Mouse (Mus musculus) heart, embryonic 10.5 days (tissue): ENCODE data around the gene Wwc1. TPM values are rescaled to one million over a fixed set of nuclear protein-coding genes. Genes with fewer than 3 reads are reported as not detected.

Experiments used
- DNase-seq: peaks from one replicate; pipeline ENCODE4 v3.0.0-alpha.2; 2017; ENCODE audit warnings: low spot score
- H3K27ac ChIP-seq: fragments of 300-500 bp; sonication (generic); 2 replicates; pipeline ENCODE4 v1.5.1; 2016; ENCODE audit warnings: mild to moderate bottlenecking
- H3K27me3 ChIP-seq: fragments of 300-500 bp; sonication (generic); 2 replicates; pipeline ENCODE4 v1.6.1; 2016; ENCODE audit warnings: mild to moderate bottlenecking; ENCODE audit not compliant: poor library complexity, insufficient read depth, severe bottlenecking
- H3K36me3 ChIP-seq: fragments of 300-500 bp; sonication (generic); 2 replicates; pipeline ENCODE4 v1.6.1; 2016; ENCODE audit warnings: mild to moderate bottlenecking, moderate library complexity
- H3K4me1 ChIP-seq: fragments of 300-500 bp; sonication (generic); 2 replicates; pipeline ENCODE4 v1.6.1; 2016; ENCODE audit warnings: mild to moderate bottlenecking
- H3K4me3 ChIP-seq: fragments of 300-500 bp; sonication (generic); 2 replicates; pipeline ENCODE4 v1.5.1; 2016; ENCODE audit warnings: mild to moderate bottlenecking, moderate library complexity
- H3K9me3 ChIP-seq: fragments of 300-500 bp; sonication (generic); 2 replicates; pipeline ENCODE4 v1.6.1; 2016; ENCODE audit warnings: mild to moderate bottlenecking, moderate library complexity
- WGBS: fragments of 180-500 bp; shearing (Covaris S2); methylation state at CpG from one replicate; pipeline ENCODE4 v1.1.7; 2016; 5-methylcytosine and 5-hydroxymethylcytosine counted together
- polyA plus RNA-seq: library from polyadenylated mRNA; unstranded; fragments of >200 nt; fragmentation: Nextera tagmentation; extraction: Ambion mirVana; gene quantifications from 2 replicates; pipeline ENCODE4 v1.2.1, GENCODE M21; 2016

Wwc1 gene
- polyA plus RNA-seq, 1 experiment from 2014 or later, result 3.9 TPM

DNA sequence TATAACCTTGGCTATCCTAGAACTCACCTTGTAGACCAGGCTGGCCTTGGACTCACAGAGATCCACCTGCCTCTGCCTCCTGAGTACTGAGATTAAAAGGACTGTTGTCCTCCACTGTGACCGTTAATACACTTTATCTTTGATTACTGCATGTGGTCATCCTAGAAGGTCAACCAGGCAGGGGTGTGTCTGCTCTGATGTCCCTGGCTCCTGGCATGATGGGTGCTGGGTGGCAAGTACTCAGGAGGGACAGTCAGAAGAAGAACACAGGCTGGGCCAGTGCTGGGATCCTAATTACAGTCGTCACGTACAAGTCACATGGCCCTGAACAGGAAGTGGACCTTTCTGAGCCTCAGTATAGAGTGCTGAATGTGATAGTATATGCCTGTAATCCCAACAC lies 38.7 kb downstream of the Wwc1 start:
- Histone ChIP-seq H3K36me3 (no peaks in the 10 kb centered on the region), H3K4me1 (peaks cover 2% of the 10 kb centered on the region; the same call in 1 of the 2 replicates)
- WGBS, result 66% methylated on average over 3 of the region's 3 CpGs

DNA sequence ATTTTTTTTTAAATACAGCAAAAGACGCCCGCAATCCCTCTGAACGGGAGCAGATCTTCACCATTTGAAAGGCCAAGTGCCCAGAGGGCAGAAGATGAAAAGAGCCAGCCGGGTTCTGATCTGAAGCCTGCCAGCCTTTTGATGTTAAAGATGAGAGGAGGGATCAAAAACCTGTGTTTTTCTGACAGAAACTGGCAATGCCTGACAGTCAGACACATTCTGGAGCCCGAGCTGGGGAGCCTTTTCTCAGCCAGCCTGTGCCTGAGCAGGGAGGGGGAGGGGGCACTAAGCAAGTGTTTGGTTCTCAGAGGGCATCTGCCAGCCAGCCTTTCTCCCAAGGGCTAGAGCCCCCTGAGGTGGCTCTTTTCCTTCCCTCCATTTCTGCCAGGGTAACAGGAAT lies 39.3 kb downstream of the Wwc1 start:
- Histone ChIP-seq H3K36me3 (no peaks in the 10 kb centered on the region), H3K27ac (no peak overlapping the region), H3K27me3 (no peaks in the 10 kb centered on the region), H3K4me3 (no peak overlapping the region), H3K9me3 (no peaks in the 10 kb centered on the region), H3K4me1 (peaks cover 2% of the 10 kb centered on the region; the same call in 1 of the 2 replicates)
- 69% methylated on average over 5 of the region's 5 CpGs for WGBS
- DNase-seq, result no peak

More for the DNA sequence above, 38.7 kb downstream of the Wwc1 start:
- Histone ChIP-seq H3K9me3 (no peaks in the 10 kb centered on the region), H3K4me3 (no peak overlapping the region), H3K27me3 (no peaks in the 10 kb centered on the region), H3K27ac (no peak overlapping the region)
- DNase-seq, result no peak

DNA sequence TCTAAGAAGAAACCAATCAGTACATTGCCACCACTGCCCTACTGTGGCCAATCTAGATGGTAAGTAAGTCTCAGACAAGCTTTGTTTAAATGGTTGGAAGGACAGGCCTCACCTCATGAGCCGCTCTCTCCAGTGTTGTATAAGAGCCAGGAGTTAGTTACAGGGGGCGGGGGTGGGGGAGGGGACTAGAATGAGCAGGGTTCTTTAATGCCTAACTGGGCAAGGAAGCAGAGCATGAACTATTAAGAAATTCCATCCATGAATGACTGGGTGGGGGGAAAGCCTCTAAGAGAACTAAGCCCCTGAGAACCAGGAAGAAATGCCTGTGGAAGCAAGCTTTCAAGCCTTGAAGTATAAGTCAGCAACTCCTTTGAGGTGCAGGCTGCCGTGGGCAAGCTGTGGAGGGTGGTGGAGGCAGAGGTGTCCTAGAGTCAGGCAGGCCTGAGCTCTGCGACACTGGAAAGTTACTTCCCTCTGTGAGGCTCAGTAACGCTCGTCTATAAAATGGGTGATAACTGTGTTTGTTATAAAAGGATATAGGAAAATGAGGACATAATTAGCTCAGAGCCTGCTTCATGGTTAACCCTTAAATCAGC lies 41.4 kb downstream of the Wwc1 start:
- no peaks in the 10 kb centered on the region for H3K27me3 ChIP-seq
- no peak overlapping the region for H3K27ac ChIP-seq
- H3K4me3 ChIP-seq, result no peak overlapping the region
- WGBS, result 73% methylated on average over 6 of the region's 6 CpGs
- peaks cover 6% of the 10 kb centered on the region for H3K4me1 ChIP-seq
- H3K36me3 ChIP-seq, result no peaks in the 10 kb centered on the region
- no peaks in the 10 kb centered on the region for H3K9me3 ChIP-seq
- no peak for DNase-seq

DNA sequence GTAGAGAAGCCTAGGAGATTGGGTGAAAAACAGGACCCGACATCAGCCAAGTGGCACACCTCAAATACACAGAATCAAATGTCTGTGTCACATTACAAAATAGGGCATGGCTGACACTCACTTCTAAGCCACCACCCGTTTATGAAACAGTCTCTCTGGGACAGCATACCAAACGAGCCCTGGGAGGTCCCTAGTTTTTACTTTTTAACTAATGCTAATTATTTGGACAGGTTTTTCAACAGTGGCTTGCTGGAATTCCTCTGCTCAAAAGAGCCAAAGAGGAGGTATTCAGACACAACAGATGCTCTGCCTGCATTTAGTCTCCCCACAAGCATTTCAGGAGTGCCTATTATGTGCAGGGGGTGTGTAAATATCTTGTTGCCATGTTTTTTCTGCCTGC lies 44.7 kb downstream of the Wwc1 start:
- Histone ChIP-seq H3K36me3 (no peaks in the 10 kb centered on the region), H3K4me3 (no peak overlapping the region), H3K4me1 (peaks cover 21% of the 10 kb centered on the region), H3K9me3 (no peaks in the 10 kb centered on the region), H3K27me3 (no peaks in the 10 kb centered on the region), H3K27ac (no peak overlapping the region)
- WGBS, result 58% methylated on average over 3 of the region's 3 CpGs
- no peak for DNase-seq

DNA sequence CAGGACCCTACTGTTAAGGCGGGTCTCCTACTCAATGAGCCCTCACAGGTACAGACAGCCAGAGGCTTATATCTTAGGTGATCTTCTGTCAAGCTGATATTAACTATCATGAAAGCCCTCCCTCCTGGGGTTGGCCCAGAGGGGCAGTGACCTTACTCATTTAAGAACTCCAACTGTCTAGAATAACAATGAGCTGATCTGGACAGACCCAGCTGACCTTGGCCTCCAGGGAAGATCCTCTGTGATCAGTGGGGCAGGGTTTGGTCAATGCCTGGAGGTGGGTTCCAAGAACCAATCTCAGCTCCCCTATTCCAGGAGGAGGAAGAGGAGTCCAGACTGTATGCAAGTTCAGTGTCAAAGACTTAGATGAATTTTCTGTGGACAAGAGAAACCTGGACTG lies 45.2 kb downstream of the Wwc1 start:
- no peak for DNase-seq
- H3K27me3 ChIP-seq, result no peaks in the 10 kb centered on the region
- peaks cover 23% of the 10 kb centered on the region for H3K4me1 ChIP-seq
- H3K9me3 ChIP-seq, result no peaks in the 10 kb centered on the region
- H3K4me3 ChIP-seq, result no peak overlapping the region
- no peak overlapping the region for H3K27ac ChIP-seq
- H3K36me3 ChIP-seq, result no peaks in the 10 kb centered on the region
- 75% methylated on average over 1 of the region's 1 CpGs for WGBS

DNA sequence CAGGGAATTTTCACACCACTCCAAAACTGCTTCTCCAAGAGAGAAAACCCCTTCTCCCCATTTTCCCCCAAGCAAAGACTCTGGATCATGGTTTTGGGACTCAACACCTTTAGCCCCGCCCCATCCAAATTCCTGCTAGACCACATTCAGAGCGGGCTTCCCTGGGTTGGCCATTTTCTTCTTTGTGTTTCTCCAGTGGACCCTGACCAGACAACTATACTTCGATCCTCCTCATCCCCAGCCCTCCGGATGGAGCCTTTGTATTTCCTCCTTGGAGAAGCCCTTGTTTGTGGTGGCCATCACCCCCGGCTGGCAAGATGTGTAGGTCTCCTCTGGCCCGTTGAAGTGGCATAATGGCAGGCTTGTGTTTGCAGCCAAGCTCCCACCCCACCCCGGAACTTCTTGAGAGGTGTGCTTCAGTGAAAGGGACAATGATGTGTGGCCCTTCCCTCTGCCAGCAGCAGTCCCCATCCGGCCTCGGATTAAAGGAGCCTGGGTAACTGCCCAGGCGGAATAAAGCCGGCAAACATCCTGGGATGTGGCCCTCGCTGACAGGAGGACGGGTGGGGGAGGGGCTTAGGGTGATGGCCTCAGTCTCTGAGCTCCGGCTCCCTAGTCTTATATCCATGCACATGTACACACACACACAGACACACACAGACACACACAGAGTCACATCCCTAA lies 46.8 kb downstream of the Wwc1 start:
- Histone ChIP-seq H3K9me3 (no peaks in the 10 kb centered on the region), H3K4me1 (peaks cover 23% of the 10 kb centered on the region), H3K27me3 (no peaks in the 10 kb centered on the region), H3K27ac (peak overlapping the region; percentile 19; the same call in 1 of the 2 replicates), H3K4me3 (no peak overlapping the region; the same call in 1 of the 2 replicates), H3K36me3 (no peaks in the 10 kb centered on the region)
- DNase-seq, result no peak
- whole genome bisulfite sequencing, result 29% methylated on average over 14 of the region's 14 CpGs

DNA sequence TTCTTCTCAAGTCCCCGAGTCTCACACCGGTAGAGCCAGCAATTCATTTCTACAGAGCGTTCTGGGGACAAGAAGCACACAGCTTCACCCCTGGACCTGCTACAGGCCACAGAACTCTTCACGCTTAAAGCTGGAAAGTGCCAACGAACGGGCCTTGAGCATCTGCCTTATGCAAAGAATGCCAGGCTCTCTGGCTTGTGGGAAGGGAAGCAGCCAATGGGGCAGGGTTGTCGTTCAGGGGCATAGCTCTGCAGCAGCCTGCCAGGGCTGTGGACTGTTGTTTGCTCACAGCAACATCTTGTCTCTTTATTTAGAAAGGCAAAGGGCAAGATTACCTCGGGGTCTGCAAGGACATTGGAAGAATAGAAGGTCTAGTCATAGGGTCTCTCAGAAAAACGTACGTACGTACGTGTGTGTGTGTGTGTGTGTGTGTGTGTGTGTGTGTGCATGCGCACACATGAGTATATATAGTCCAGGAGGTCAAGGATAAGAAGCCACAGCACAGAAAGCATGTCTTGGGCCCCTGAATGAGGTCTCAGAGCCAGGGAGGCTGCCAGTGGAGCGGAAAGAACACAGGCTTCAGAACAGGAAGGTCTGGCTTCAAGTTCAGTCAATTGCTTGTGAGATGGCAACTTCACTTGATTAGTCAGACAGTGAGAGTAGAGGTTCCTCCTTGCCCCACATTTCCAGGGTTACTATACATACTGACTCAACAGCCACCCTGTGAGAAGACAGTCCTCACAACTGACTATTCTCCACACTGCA lies 48.0 kb downstream of the Wwc1 start:
- no peak for DNase-seq
- Histone ChIP-seq H3K27ac (no peak overlapping the region), H3K4me1 (peaks cover 23% of the 10 kb centered on the region), H3K9me3 (no peaks in the 10 kb centered on the region), H3K4me3 (no peak overlapping the region), H3K36me3 (no peaks in the 10 kb centered on the region), H3K27me3 (no peaks in the 10 kb centered on the region)
- WGBS, result 85% methylated on average over 14 of the region's 14 CpGs

DNA sequence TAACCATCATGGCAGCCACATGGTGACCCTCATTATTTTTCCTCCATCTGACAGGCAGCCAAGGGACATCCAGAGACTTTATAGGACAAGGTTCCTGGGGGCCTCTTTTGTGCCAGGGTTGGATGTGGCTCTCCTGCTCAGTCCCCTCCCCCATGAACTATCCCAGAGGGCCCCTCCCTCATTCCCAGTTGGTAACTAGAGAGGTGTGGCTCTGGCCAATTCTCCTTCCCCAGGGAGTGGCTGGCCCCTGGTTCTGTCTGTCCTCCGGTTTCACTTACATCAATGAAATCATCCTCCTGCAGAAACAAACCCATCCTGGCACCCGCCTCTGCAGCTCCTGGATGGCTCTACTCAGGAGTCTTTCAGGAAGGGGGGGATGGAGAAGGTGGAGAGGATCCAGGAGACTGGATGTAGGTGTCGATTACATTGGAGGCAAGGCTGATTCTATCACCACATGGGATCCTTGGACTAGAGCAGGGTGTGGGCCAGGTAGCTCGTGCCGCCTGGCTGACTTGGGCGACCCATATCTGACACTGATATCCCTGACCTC lies 49.7 kb downstream of the Wwc1 start:
- no peak for DNase-seq
- WGBS, result 81% methylated on average over 6 of the region's 6 CpGs
- 0 out of 2 replicates have a peak, but pooled peaks cover 3% of the 10 kb centered on the region for H3K36me3 ChIP-seq
- peaks cover 23% of the 10 kb centered on the region for H3K4me1 ChIP-seq
- no peaks in the 10 kb centered on the region for H3K27me3 ChIP-seq
- no peak overlapping the region for H3K27ac ChIP-seq
- no peaks in the 10 kb centered on the region for H3K9me3 ChIP-seq
- H3K4me3 ChIP-seq, result no peak overlapping the region

DNA sequence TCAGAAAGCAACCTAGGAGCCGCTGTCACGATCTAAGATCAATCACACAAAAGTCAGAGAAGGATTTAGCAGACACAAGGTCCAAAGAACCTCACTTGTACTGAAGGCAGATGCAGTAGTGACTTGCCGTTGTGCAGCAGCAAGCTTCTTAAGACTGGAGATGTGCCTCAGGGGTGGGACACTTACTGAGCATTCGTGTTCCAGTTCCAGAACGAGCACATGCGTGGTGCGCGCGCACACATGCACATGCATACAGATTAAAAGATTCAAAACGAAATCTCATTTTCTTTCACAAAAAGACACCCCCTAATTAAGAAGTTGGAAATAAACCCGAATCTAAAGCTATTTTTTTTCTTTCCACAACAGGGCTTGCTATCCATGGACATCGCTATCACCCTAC lies 51.9 kb downstream of the Wwc1 start:
- H3K36me3 ChIP-seq, result 0 out of 2 replicates have a peak, but pooled peaks cover 3% of the 10 kb centered on the region
- peaks cover 15% of the 10 kb centered on the region for H3K4me1 ChIP-seq
- no peak for DNase-seq
- WGBS, result 92% methylated on average over 12 of the region's 12 CpGs
- H3K4me3 ChIP-seq, result no peak overlapping the region
- H3K9me3 ChIP-seq, result no peaks in the 10 kb centered on the region
- H3K27ac ChIP-seq, result no peak overlapping the region
- H3K27me3 ChIP-seq, result no peaks in the 10 kb centered on the region

DNA sequence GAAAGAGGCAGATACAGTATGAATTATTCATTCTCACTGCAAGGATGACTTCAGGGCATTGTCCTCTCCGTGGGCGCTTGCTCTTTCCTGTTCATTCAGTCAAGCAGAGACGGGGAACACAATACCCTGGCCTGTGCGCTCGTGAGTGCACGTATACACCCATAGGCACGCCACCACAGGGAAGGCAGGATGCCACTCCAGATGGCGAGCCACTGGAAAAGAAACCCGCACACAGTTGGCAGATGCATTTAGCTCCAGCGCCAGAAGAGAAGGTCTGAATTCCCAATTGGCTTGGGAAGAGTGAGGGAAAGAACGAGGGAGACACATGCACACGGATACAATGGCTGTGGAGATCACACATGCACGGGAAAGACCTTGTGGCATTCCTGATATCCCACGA lies 53.0 kb downstream of the Wwc1 start:
- Histone ChIP-seq H3K27me3 (no peaks in the 10 kb centered on the region), H3K27ac (no peak overlapping the region), H3K36me3 (0 out of 2 replicates have a peak, but pooled peaks cover 3% of the 10 kb centered on the region), H3K4me1 (peaks cover 9% of the 10 kb centered on the region), H3K4me3 (no peak overlapping the region), H3K9me3 (no peaks in the 10 kb centered on the region)
- DNase-seq, result no peak
- WGBS, result 78% methylated on average over 14 of the region's 14 CpGs

DNA sequence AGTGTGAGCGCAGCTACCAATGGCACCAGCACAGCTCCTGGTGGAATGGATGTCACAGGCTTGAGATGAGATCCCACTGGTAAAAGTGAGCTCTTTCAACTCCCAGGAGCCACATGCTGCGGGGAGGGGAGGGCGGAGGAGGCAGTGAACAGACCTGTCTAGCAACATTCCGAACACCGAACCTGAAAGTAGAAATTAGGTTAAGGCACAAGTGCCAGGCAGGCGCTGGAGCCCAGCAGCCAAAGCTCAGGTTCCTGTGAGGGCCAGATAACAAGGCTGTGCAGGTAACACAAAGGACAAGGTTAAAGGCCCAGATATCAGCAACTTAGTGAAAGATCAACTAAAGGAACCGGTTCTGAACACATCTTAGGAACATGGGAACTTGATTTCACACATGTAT lies 54.7 kb downstream of the Wwc1 start:
- peaks cover 12% of the 10 kb centered on the region for H3K4me1 ChIP-seq
- DNase-seq, result no peak
- WGBS, result 71% methylated on average over 7 of the region's 7 CpGs
- H3K36me3 ChIP-seq, result 0 out of 2 replicates have a peak, but pooled peaks cover 3% of the 10 kb centered on the region
- no peak overlapping the region for H3K27ac ChIP-seq
- no peak overlapping the region for H3K4me3 ChIP-seq
- no peaks in the 10 kb centered on the region; the same call in 1 of the 2 replicates for H3K27me3 ChIP-seq
- no peaks in the 10 kb centered on the region for H3K9me3 ChIP-seq

DNA sequence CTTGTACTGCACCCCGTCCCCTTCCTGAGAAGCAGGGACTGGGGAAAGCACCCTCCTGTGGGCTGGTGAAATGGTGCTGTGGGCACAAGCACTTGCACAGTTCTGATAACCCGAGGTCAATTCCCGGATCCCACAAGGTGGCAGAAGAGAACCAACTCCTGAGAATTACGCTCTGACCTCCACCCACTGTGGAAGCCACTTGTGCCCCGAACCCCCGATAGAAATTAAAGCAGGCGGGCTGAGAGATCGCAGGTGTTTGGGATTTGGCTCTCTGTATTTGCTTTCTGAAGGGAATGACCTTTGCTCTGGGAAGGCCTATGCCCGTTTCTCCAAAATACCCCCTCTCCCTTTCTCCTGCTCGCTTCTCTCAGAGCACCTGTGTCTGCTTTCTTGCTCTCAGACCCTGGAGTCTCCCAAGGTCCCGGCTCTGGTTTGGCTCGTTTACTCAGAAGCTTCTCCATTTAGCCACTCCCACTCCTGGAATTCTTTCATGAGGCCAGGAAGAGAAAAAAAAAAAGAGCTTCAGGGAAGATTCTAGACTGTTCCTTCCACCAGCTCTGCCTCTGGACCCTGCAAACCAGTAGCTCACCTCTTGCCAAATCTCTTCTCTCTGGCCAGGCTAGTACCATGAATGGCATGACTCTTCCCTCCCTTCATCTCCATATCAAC lies 58.0 kb downstream of the Wwc1 start:
- peaks cover 23% of the 10 kb centered on the region for H3K4me1 ChIP-seq
- no peaks in the 10 kb centered on the region; the same call in 1 of the 2 replicates for H3K27me3 ChIP-seq
- H3K4me3 ChIP-seq, result no peak overlapping the region
- H3K36me3 ChIP-seq, result 0 out of 2 replicates have a peak, but pooled peaks cover 3% of the 10 kb centered on the region
- no peak for DNase-seq
- 37% methylated on average over 12 of the region's 12 CpGs for WGBS
- H3K27ac ChIP-seq, result no peak overlapping the region
- no peaks in the 10 kb centered on the region for H3K9me3 ChIP-seq
